In genomic region chr4:63450551-63450950, GRCm38 (mm10) we compare ENCODE assay signal across 22 mouse cellular contexts.
"Had no signal": no experiment of that assay in that cellular context is flagged by ENCODE, and none has a peak within 500 bp of the region (broad histone marks: within the 10 kb centered on the region; RNA-seq: fewer than 3 reads in every experiment).

No protein-coding gene starts in this region.

- H3K27me3 ChIP-seq: kidney, embryonic 15.5 days; limb, embryonic 13.5 days; liver, embryonic 12.5 days; liver, embryonic 15.5 days; lung, embryonic 15.5 days; neural tube, embryonic 12.5 days; neural tube, embryonic 15.5 days had no signal

- DNase-seq: kidney, adult 8-10 months; kidney, postnatal 10 days; kidney, postnatal 36 days; layer of hippocampus, postnatal 36 days; liver; lung, adult 18-20 months; lung, postnatal 10 days; lung, postnatal 36 days; midbrain, embryonic 14.5 days; thymus, adult 18-20 months; thymus, postnatal 36 days had no signal

- H3K36me3 ChIP-seq: liver, embryonic 12.5 days; liver, embryonic 15.5 days; lung, embryonic 15.5 days; neural tube, embryonic 12.5 days; neural tube, embryonic 15.5 days had no signal

- H3K27ac ChIP-seq: kidney, embryonic 15.5 days; left cerebral cortex, adult 2 months; limb, embryonic 10.5 days; limb, embryonic 13.5 days; liver, embryonic 12.5 days; liver, embryonic 15.5 days; lung, embryonic 15.5 days; neural tube, embryonic 12.5 days; neural tube, embryonic 15.5 days had no signal

- H3K9me3 ChIP-seq: kidney, embryonic 15.5 days; limb, embryonic 10.5 days; liver, embryonic 12.5 days; liver, embryonic 15.5 days; lung, embryonic 15.5 days; neural tube, embryonic 12.5 days; neural tube, embryonic 15.5 days had no signal

- H3K9ac ChIP-seq: kidney, embryonic 15.5 days; limb, embryonic 13.5 days; liver, embryonic 12.5 days; liver, embryonic 15.5 days; lung, embryonic 15.5 days; neural tube, embryonic 12.5 days; neural tube, embryonic 15.5 days had no signal

- H3K4me3 ChIP-seq: kidney, embryonic 15.5 days; left cerebral cortex, adult 2 months; limb, embryonic 10.5 days; limb, embryonic 13.5 days; liver, embryonic 12.5 days; liver, embryonic 15.5 days; lung, embryonic 15.5 days; megakaryocyte, embryonic 14.5 days; neural tube, embryonic 12.5 days; neural tube, embryonic 15.5 days had no signal

- H3K4me1 ChIP-seq: kidney, embryonic 15.5 days; liver, embryonic 12.5 days; liver, embryonic 15.5 days; lung, embryonic 15.5 days; megakaryocyte, embryonic 14.5 days; neural tube, embryonic 12.5 days; neural tube, embryonic 15.5 days had no signal

- H3K4me2 ChIP-seq: kidney, embryonic 15.5 days; limb, embryonic 13.5 days; liver, embryonic 12.5 days; liver, embryonic 15.5 days; lung, embryonic 15.5 days; midbrain, embryonic 11.5 days; neural tube, embryonic 12.5 days; neural tube, embryonic 15.5 days had no signal

- ATAC-seq: liver, embryonic 12.5 days had no signal
